25 mouse cellular contexts compared by ENCODE assay signal in the genomic region with DNA sequence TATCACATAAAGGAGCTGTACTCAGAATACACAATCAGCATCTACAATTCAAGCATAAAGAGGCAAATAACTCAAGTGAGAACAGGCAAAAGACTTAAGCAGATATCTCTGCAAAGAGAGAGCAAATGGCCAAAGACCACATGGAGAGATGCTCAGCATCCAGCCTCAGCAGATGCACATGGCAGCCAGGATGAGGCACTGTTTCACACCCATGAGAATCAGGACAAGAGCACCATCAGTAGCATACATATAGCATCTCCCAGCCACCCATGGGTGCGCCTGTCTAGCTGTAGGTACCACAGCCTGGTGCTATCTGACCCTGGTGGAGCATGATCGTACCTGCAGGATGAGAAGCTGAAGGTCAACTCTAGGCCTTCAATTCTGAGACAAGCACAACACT.
A peak's percentile ranks its signal among the peaks of the same experiment; 100 is the strongest.
DNase-seq lines count a peak whose midpoint lies in the region; ATAC-seq and TF ChIP-seq lines count a peak whose summit lies in the region.
"Had no signal": no experiment of that assay in that cellular context is flagged by ENCODE, and none has a peak within 500 bp of the region (broad histone marks: within the 10 kb centered on the region; RNA-seq: fewer than 3 reads in every experiment).

No protein-coding gene starts in this region.

- no peaks in the 10 kb centered on the region for H3K9me3 ChIP-seq in forebrain, postnatal 0 days (ENCODE audit: low read length)
- H3K9me3 ChIP-seq in forebrain, embryonic 13.5 days (replicated peaks): no peaks in the 10 kb centered on the region
- H3K9me3 ChIP-seq in liver, embryonic 12.5 days (replicated peaks): no peaks in the 10 kb centered on the region
- H3K9me3 ChIP-seq: liver, embryonic 13.5 days; megakaryocyte, embryonic 14.5 days; stomach, embryonic 15.5 days had no signal

- no peaks in the 10 kb centered on the region for H3K36me3 ChIP-seq in forebrain, postnatal 0 days (ENCODE audit: insufficient read depth)
- H3K36me3 ChIP-seq in forebrain, embryonic 13.5 days (ENCODE audit: poor library complexity, severe bottlenecking): no peaks in the 10 kb centered on the region
- no peaks in the 10 kb centered on the region for H3K36me3 ChIP-seq in liver, adult 2 months (ENCODE audit: control insufficient read depth, insufficient read depth, low read length)
- H3K36me3 ChIP-seq in liver, embryonic 12.5 days: no peaks in the 10 kb centered on the region
- H3K36me3 ChIP-seq: liver, embryonic 13.5 days; stomach, embryonic 15.5 days had no signal

- H3K4me3 ChIP-seq in forebrain, postnatal 0 days (ENCODE audit: low read depth, low read length): no peak overlapping the region
- no peak overlapping the region for H3K4me3 ChIP-seq in forebrain, embryonic 13.5 days
- H3K4me3 ChIP-seq in liver, adult 2 months (ENCODE audit: insufficient read depth, low read depth, low read length): no peak overlapping the region
- no peak overlapping the region for H3K4me3 ChIP-seq in liver, embryonic 12.5 days
- H3K4me3 ChIP-seq: liver, embryonic 13.5 days; stomach, embryonic 15.5 days had no signal

- TF ChIP-seq POLR2A in liver, adult 2 months (IDR thresholded peaks at IDR 0.05; ENCODE audit: extremely low read depth, insufficient read depth, low read length): no peak

- 95% methylated on average over 2 of the region's 2 CpGs for WGBS in forebrain, postnatal 0 days
- 95% methylated on average over 2 of the region's 2 CpGs for WGBS in forebrain, embryonic 13.5 days
- 94% methylated on average over 2 of the region's 2 CpGs for WGBS in liver, adult 2 months
- WGBS in liver, embryonic 12.5 days (ENCODE audit: insufficient replicate concordance): 89% methylated on average over 2 of the region's 2 CpGs

- no peak for ATAC-seq in forebrain, postnatal 0 days
- ATAC-seq in forebrain, embryonic 13.5 days: no peak
- no peak for ATAC-seq in liver, embryonic 12.5 days
- ATAC-seq: forebrain, embryonic 16.5 days; hindbrain, embryonic 16.5 days; Patski had no signal

- no peak overlapping the region for H3K4me2 ChIP-seq in forebrain, postnatal 0 days (ENCODE audit: low read depth)
- H3K4me2 ChIP-seq in forebrain, embryonic 13.5 days: no peak overlapping the region
- H3K4me2 ChIP-seq in liver, embryonic 12.5 days: no peak overlapping the region
- H3K4me2 ChIP-seq: liver, embryonic 13.5 days; stomach, embryonic 15.5 days had no signal

- DNase-seq in forebrain, postnatal 0 days: no peak
- DNase-seq in liver, adult 2 months (ENCODE audit: extremely low read depth, low read depth, low spot score): no peak
- DNase-seq in A20 (ENCODE audit: low read depth, low spot score): peak; percentile 25
- peak; percentile 42 for DNase-seq in induced T-regulatory cell, adult 2 months (ENCODE audit: low read depth)
- no peak for DNase-seq in adrenal gland, postnatal 4 days (ENCODE audit: low spot score in 2 of 2)
- DNase-seq: adrenal gland, postnatal 25 days; cerebellum, adult 11-12 months; cerebellum, postnatal 25 days; embryo, embryonic 11 days; heart, postnatal 4 days; kidney, adult 18-20 months; kidney, postnatal 10 days; left cerebral cortex, postnatal 4 days; liver, embryonic 13.5 days; lung, postnatal 14 days; midbrain, embryonic 14.5 days; right cerebral cortex, postnatal 25 days; thymus, adult 2 months had no signal

- peak; percentile 21; the same call in 1 of the 2 replicates for TF ChIP-seq CTCF in forebrain, postnatal 0 days (IDR thresholded peaks at IDR 0.05; ENCODE audit: low read depth)
- peak; percentile 20; the same call in 1 of the 2 replicates for TF ChIP-seq CTCF in liver, adult 2 months (IDR thresholded peaks at IDR 0.05; ENCODE audit: low read depth, low read length)

- H3K9ac ChIP-seq in forebrain, postnatal 0 days: no peak overlapping the region
- no peak overlapping the region for H3K9ac ChIP-seq in forebrain, embryonic 13.5 days
- H3K9ac ChIP-seq in liver, adult 2 months (ENCODE audit: low read depth, low read length): no peak overlapping the region
- no peak overlapping the region for H3K9ac ChIP-seq in liver, embryonic 12.5 days
- H3K9ac ChIP-seq: liver, embryonic 13.5 days; stomach, embryonic 15.5 days had no signal

- H3K4me1 ChIP-seq in forebrain, postnatal 0 days (ENCODE audit: insufficient read depth): no peaks in the 10 kb centered on the region; the same call in 1 of the 2 replicates
- peaks cover 25% of the 10 kb centered on the region for H3K4me1 ChIP-seq in forebrain, embryonic 13.5 days
- H3K4me1 ChIP-seq in liver, adult 2 months (ENCODE audit: control insufficient read depth, insufficient read depth, low read length): peaks cover 23% of the 10 kb centered on the region
- H3K4me1 ChIP-seq in liver, embryonic 12.5 days: peaks cover 35% of the 10 kb centered on the region

- H3K79me2 ChIP-seq in liver, adult 2 months (ENCODE audit: control insufficient read depth, insufficient read depth, low read length): peaks cover 40% of the 10 kb centered on the region

- no peak overlapping the region for H3K27ac ChIP-seq in forebrain, postnatal 0 days (ENCODE audit: low read depth, low read length)
- no peak overlapping the region for H3K27ac ChIP-seq in forebrain, embryonic 13.5 days
- H3K27ac ChIP-seq in liver, adult 2 months (replicated peaks; ENCODE audit: insufficient read depth, low read depth, low read length): no peak overlapping the region
- no peak overlapping the region for H3K27ac ChIP-seq in liver, embryonic 12.5 days
- H3K27ac ChIP-seq: liver, embryonic 13.5 days had no signal

- no peaks in the 10 kb centered on the region for H3K27me3 ChIP-seq in forebrain, postnatal 0 days (ENCODE audit: insufficient read depth, low read length)
- H3K27me3 ChIP-seq in forebrain, embryonic 13.5 days: no peaks in the 10 kb centered on the region
- no peaks in the 10 kb centered on the region for H3K27me3 ChIP-seq in liver, adult 2 months (ENCODE audit: control insufficient read depth, insufficient read depth, low read length)
- H3K27me3 ChIP-seq in liver, embryonic 12.5 days (replicated peaks): no peaks in the 10 kb centered on the region
- H3K27me3 ChIP-seq: liver, embryonic 13.5 days; Patski; stomach, embryonic 15.5 days had no signal

Comparison
In these comparisons a context has a peak if more than half of its experiments do, and no peak if none do; other contexts are left out.
1. DNase-seq: peak in A20 (single experiment) and induced T-regulatory cell, adult 2 months (single experiment); none in forebrain, postnatal 0 days (single experiment), liver, adult 2 months (single experiment) and adrenal gland, postnatal 4 days (0 of 2).